Mouse (Mus musculus) hindbrain, embryonic 12.5 days (tissue): ENCODE results near the gene Mthfd1. TPM values are rescaled to one million over a fixed set of nuclear protein-coding genes. Genes with fewer than 3 reads are reported as not detected.
A peak's percentile ranks its signal among the peaks of the same experiment; 100 is the strongest.

Source experiments
- ATAC-seq: fragments of 200-750 bp; cut with Nextera tagmentation; 2 replicates; pipeline ENCODE4 v1.8.0; 2017; ENCODE audit warnings: moderate TSS enrichment; ENCODE audit not compliant: low FRiP score
- H3K27ac ChIP-seq: fragments of 300-500 bp; sonication (generic); 2 replicates; pipeline ENCODE4 v1.5.1; 2016; ENCODE audit warnings: mild to moderate bottlenecking
- H3K27me3 ChIP-seq: fragments of 300-500 bp; sonication (generic); 2 replicates; pipeline ENCODE4 v1.6.1; 2016; ENCODE audit warnings: mild to moderate bottlenecking
- H3K36me3 ChIP-seq: fragments of 300-500 bp; sonication (generic); 2 replicates; pipeline ENCODE4 v1.6.1; 2016; ENCODE audit warnings: mild to moderate bottlenecking
- H3K4me1 ChIP-seq: fragments of 300-500 bp; sonication (generic); 2 replicates; pipeline ENCODE4 v1.6.1; 2016
- H3K4me2 ChIP-seq: fragments of 300-500 bp; sonication (generic); replicated peaks from 2 replicates; pipeline ENCODE4 v1.6.1; 2016; ENCODE audit warnings: mild to moderate bottlenecking
- H3K4me3 ChIP-seq: fragments of 300-500 bp; sonication (generic); 2 replicates; pipeline ENCODE4 v1.5.1; 2016; ENCODE audit warnings: mild to moderate bottlenecking
- H3K9ac ChIP-seq: fragments of 300-500 bp; sonication (generic); 2 replicates; pipeline ENCODE4 v1.6.1; 2016; ENCODE audit warnings: mild to moderate bottlenecking, moderate library complexity
- H3K9me3 ChIP-seq: fragments of 300-500 bp; sonication (generic); replicated peaks from 2 replicates; pipeline ENCODE4 v1.6.1; 2016; ENCODE audit warnings: mild to moderate bottlenecking
- WGBS: fragments of 180-500 bp; shearing (Covaris S2); methylation state at CpG from one replicate; pipeline ENCODE4 v1.1.7; 2016; 5-methylcytosine and 5-hydroxymethylcytosine counted together
- polyA plus RNA-seq: library from polyadenylated mRNA; unstranded; fragments of >200 nt; fragmentation: Nextera tagmentation; extraction: Ambion mirVana; gene quantifications from 2 replicates; pipeline ENCODE4 v1.2.1, GENCODE M21; 2016

Gene Mthfd1
- polyA plus RNA-seq, 1 experiment from 2014 or later, result 46.3 TPM

- H3K9ac ChIP-seq, result peak overlapping the region; percentile 94
- peak; percentile 60 for ATAC-seq
- H3K9me3 ChIP-seq, result no peaks in the 10 kb centered on the region
- WGBS, result 1% methylated on average over 26 of the region's 26 CpGs
- no peaks in the 10 kb centered on the region for H3K36me3 ChIP-seq
- peak overlapping the region; percentile 81 for H3K4me2 ChIP-seq
- H3K4me1 ChIP-seq, result peaks cover 39% of the 10 kb centered on the region
- H3K27ac ChIP-seq, result peak overlapping the region; percentile 99
- H3K27me3 ChIP-seq, result no peaks in the 10 kb centered on the region
- peak overlapping the region; percentile 90 for H3K4me3 ChIP-seq
Observed at GRCm38 (mm10) chr12:76368790-76369205, 113.7 kb downstream of the Mthfd1 start.

Other genes with a start within 250 kb of the Mthfd1 start
- 0.22 and 0.47 TPM in 2 replicates for gene Esr2, start 78.0 kb upstream of the Mthfd1 start, polyA plus RNA-seq
- not detected in 2 replicates for gene Tex21, start 8.6 kb upstream of the Mthfd1 start, polyA plus RNA-seq
- 5.7 and 6.8 TPM in 2 replicates for gene Akap5, start 69.6 kb downstream of the Mthfd1 start, polyA plus RNA-seq
- 20.1 and 20.6 TPM in 2 replicates for gene Zbtb25, start 114.3 kb downstream of the Mthfd1 start, polyA plus RNA-seq
- gene Zbtb1, start 115.0 kb downstream of the Mthfd1 start, polyA plus RNA-seq, result 8.3 and 8.6 TPM in 2 replicates
- gene Hspa2, start 148.9 kb downstream of the Mthfd1 start, polyA plus RNA-seq, result 9.8 and 10.4 TPM in 2 replicates
- 2.7 and 3.1 TPM in 2 replicates for gene Ppp1r36, start 162.2 kb downstream of the Mthfd1 start, polyA plus RNA-seq